Mouse (Mus musculus) B cell, adult 67 days (primary cell): Measurements from ENCODE around the gene Mis18a. TPM values are rescaled to one million over a fixed set of nuclear protein-coding genes. Genes with fewer than 3 reads are reported as not detected.

Experiments
- total RNA-seq, 2 experiments: library from RNA; stranded (reverse); gene quantifications; 4 replicates each; pipeline ENCODE4 v1.2.4; 2023

Mis18a gene
- total RNA-seq = 10 to 100 TPM; 20.3 to 22.9 TPM

GRCm38 (mm10) chr16:90727233-90728115, at the start of gene Mis18a:
TSS of gene Mis18a (minus strand) at chr16:90727404.

GRCm38 (mm10) chr16:90738092-90738956, 11.1 kb upstream of the Mis18a start, which contains the start of gene Mrap:
TSS of gene Mrap (plus strand) at chr16:90738207.

Other genes with a start within 250 kb of the Mis18a start
- gene Mrap, start 10.8 kb upstream of the Mis18a start, total RNA-seq = not detected
- 10 to 100 TPM; 33.6 to 36.9 TPM for gene Urb1, start 83.0 kb upstream of the Mis18a start, total RNA-seq
- not detected for gene Eva1c, start 99.3 kb upstream of the Mis18a start, total RNA-seq
- 10 to 100 TPM; 12.0 to 24.6 TPM for gene Cfap298, start 207.7 kb upstream of the Mis18a start, total RNA-seq